Mouse (Mus musculus) E14TG2a.4 (cell line): ENCODE data around the gene Casq2.

ENCODE experiments used
- CTCF ChIP-seq: conservative IDR thresholded peaks from 2 replicates; pipeline ENCODE4 v1.5.1; 2014; ENCODE audit warnings: low read length
- NANOG ChIP-seq: IDR thresholded peaks from 2 replicates; pipeline ENCODE4 v1.6.1; 2014; ENCODE audit warnings: borderline replicate concordance, low read length, mixed read lengths
- POU5F1 ChIP-seq: IDR thresholded peaks from 2 replicates; pipeline ENCODE4 v1.6.1; 2014; ENCODE audit warnings: low read length, borderline replicate concordance

- TF ChIP-seq CTCF (peak; percentile 23), NANOG (no peak), POU5F1 (no peak)
These were observed 44.3 kb downstream of the Casq2 start for GRCm38 (mm10) chr3:102130478-102130877.
